Mouse (Mus musculus): ENCODE data around the gene Camk1d.

DNA sequence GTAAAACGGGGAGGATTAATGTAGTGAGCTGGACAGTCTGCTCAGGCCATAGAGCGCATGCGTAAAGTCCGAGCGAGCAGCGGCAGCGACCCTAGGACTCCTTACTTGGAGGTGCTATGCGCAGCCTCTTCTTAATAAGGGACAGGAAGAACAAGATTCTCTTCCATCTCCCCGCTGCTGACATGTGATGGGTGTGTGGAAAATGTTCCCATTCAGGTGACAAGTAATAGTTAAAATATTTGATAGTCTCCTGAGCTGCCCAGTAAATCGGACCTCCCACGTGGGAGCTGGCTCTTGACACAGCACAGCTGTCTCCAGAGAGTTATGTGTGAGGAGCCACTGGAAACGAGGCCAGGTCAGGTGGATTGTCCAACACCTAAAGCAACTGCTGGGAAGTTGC is 32.2 kb upstream of the Camk1d start:
- TF ChIP-seq POLR2A (IDR thresholded peaks at IDR 0.05; ENCODE audit: extremely low read depth, insufficient read depth, low read length) (no peak), CTCF (IDR thresholded peaks at IDR 0.05; ENCODE audit: low read depth, low read length) (no peak)
